Mouse (Mus musculus): ENCODE data around the gene Gm10974.

DNA sequence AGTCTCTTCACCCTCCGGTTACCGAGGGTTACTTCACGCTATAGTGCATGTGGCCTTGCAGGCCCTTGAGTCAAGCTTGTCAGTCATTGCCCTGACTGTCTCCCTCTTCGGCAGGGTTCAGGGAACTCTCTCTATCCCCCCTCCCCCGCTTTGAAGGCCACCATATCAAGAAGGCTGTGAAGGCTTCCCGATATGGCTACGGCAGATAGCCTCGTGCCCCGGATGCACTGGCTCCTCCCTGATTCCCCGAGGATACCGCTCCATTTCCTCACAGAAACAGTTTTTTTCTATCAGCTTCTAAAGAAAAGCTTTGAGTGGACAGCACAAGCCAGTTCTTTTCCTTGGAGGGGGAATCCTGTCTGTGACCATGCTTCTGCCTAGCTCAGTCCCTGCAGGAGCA lies 39.8 kb downstream of the Gm10974 start:
- TF ChIP-seq GATA1 (IDR thresholded peaks at IDR 0.05; ENCODE audit: borderline replicate concordance, low read length) (no peak), CTCF (IDR thresholded peaks at IDR 0.05; ENCODE audit: low read depth, low read length) (no peak)

All from G1E (cell line).